Mouse (Mus musculus): ENCODE data around the gene Pax7. TPM values are rescaled to one million over a fixed set of nuclear protein-coding genes. Genes with fewer than 3 reads are reported as not detected.

Pax7 gene
- polyA plus RNA-seq (2015; fragmentation: Nextera tagmentation; extraction: Ambion mirVana) = not detected in 2 replicates

- ATAC-seq = no peak
- Histone ChIP-seq H3K4me2 (replicated peaks; ENCODE audit: low read depth) (no peak within 1 kb of the TSS), H3K27me3 (replicated peaks; ENCODE audit: control insufficient read depth, insufficient read depth, low read length) (peaks cover 97% of the 10 kb centered on the region), H3K9me3 (ENCODE audit: control insufficient read depth) (no peaks in the 10 kb centered on the region), H3K9ac (ENCODE audit: low read depth, low read length) (no peak within 1 kb of the TSS), H3K4me1 (replicated peaks; ENCODE audit: control insufficient read depth, insufficient read depth, low read length) (no peaks in the 10 kb centered on the region), H3K36me3 (ENCODE audit: control insufficient read depth, insufficient read depth) (no peaks in the 10 kb centered on the region), H3K4me3 (ENCODE audit: low read depth, low read length) (no peak within 1 kb of the TSS), H3K27ac (ENCODE audit: low read depth, low read length) (no peak within 1 kb of the TSS)
- no peak for TF ChIP-seq CTCF (IDR thresholded peaks at IDR 0.05; ENCODE audit: low read depth)
- WGBS = under 1% methylated on average over 35 of the region's 41 CpGs
These were observed at the start of gene Pax7 for GRCm38 (mm10) chr4:139833036-139833634. Pax7 (minus strand) TSS chr4:139833528.

- Histone ChIP-seq H3K4me1 (replicated peaks; ENCODE audit: control insufficient read depth, insufficient read depth, low read length) (no peaks in the 10 kb centered on the region), H3K4me2 (replicated peaks; ENCODE audit: low read depth) (no peak overlapping the region), H3K4me3 (ENCODE audit: low read depth, low read length) (no peak overlapping the region), H3K36me3 (ENCODE audit: control insufficient read depth, insufficient read depth) (no peaks in the 10 kb centered on the region), H3K27me3 (replicated peaks; ENCODE audit: control insufficient read depth, insufficient read depth, low read length) (no peaks in the 10 kb centered on the region), H3K27ac (ENCODE audit: low read depth, low read length) (no peak overlapping the region), H3K9me3 (ENCODE audit: control insufficient read depth) (no peaks in the 10 kb centered on the region), H3K9ac (ENCODE audit: low read depth, low read length) (no peak overlapping the region)
- no peak for ATAC-seq
- no peak for TF ChIP-seq CTCF (IDR thresholded peaks at IDR 0.05; ENCODE audit: low read depth)
These were observed 48.5 kb upstream of the Pax7 start for GRCm38 (mm10) chr4:139881796-139882195.

- no peaks in the 10 kb centered on the region for H3K27me3 ChIP-seq (replicated peaks; ENCODE audit: control insufficient read depth, insufficient read depth, low read length)
These were observed 46.0 kb upstream of the Pax7 start for GRCm38 (mm10) chr4:139879324-139879723.

GRCm38 (mm10) chr4:139878443-139878842 is 45.1 kb upstream of the Pax7 start:
- no peak for ATAC-seq
- H3K27me3 ChIP-seq (replicated peaks; ENCODE audit: control insufficient read depth, insufficient read depth, low read length) = no peaks in the 10 kb centered on the region
- H3K9me3 ChIP-seq (ENCODE audit: control insufficient read depth) = no peaks in the 10 kb centered on the region
- H3K4me3 ChIP-seq (ENCODE audit: low read depth, low read length) = no peak overlapping the region
- H3K27ac ChIP-seq (ENCODE audit: low read depth, low read length) = no peak overlapping the region
- peak; percentile 45 for TF ChIP-seq CTCF (IDR thresholded peaks at IDR 0.05; ENCODE audit: low read depth)
- no peaks in the 10 kb centered on the region for H3K4me1 ChIP-seq (replicated peaks; ENCODE audit: control insufficient read depth, insufficient read depth, low read length)
- no peaks in the 10 kb centered on the region for H3K36me3 ChIP-seq (ENCODE audit: control insufficient read depth, insufficient read depth)
- WGBS = 65% methylated on average over 4 of the region's 4 CpGs
- no peak overlapping the region for H3K9ac ChIP-seq (ENCODE audit: low read depth, low read length)
- H3K4me2 ChIP-seq (replicated peaks; ENCODE audit: low read depth) = no peak overlapping the region

More at GRCm38 (mm10) chr4:139879324-139879723, 46.0 kb upstream of the Pax7 start:
- H3K9ac ChIP-seq (ENCODE audit: low read depth, low read length) = no peak overlapping the region
- H3K9me3 ChIP-seq (ENCODE audit: control insufficient read depth) = no peaks in the 10 kb centered on the region
- TF ChIP-seq CTCF (IDR thresholded peaks at IDR 0.05; ENCODE audit: low read depth) = no peak
- no peak overlapping the region for H3K4me3 ChIP-seq (ENCODE audit: low read depth, low read length)
- no peak overlapping the region for H3K4me2 ChIP-seq (replicated peaks; ENCODE audit: low read depth)
- no peaks in the 10 kb centered on the region for H3K36me3 ChIP-seq (ENCODE audit: control insufficient read depth, insufficient read depth)
- WGBS = 68% methylated on average over 7 of the region's 7 CpGs
- ATAC-seq = no peak
- no peaks in the 10 kb centered on the region for H3K4me1 ChIP-seq (replicated peaks; ENCODE audit: control insufficient read depth, insufficient read depth, low read length)
- no peak overlapping the region for H3K27ac ChIP-seq (ENCODE audit: low read depth, low read length)

- no peaks in the 10 kb centered on the region for H3K27me3 ChIP-seq (replicated peaks; ENCODE audit: control insufficient read depth, insufficient read depth, low read length)
- H3K9me3 ChIP-seq (ENCODE audit: control insufficient read depth) = no peaks in the 10 kb centered on the region
- H3K27ac ChIP-seq (ENCODE audit: low read depth, low read length) = no peak overlapping the region
- WGBS = 6% methylated on average over 4 of the region's 4 CpGs
- ATAC-seq = no peak
- TF ChIP-seq CTCF (IDR thresholded peaks at IDR 0.05; ENCODE audit: low read depth) = peak; percentile 90
- H3K9ac ChIP-seq (ENCODE audit: low read depth, low read length) = no peak overlapping the region
- no peak overlapping the region for H3K4me3 ChIP-seq (ENCODE audit: low read depth, low read length)
- H3K36me3 ChIP-seq (ENCODE audit: control insufficient read depth, insufficient read depth) = no peaks in the 10 kb centered on the region
- no peaks in the 10 kb centered on the region for H3K4me1 ChIP-seq (replicated peaks; ENCODE audit: control insufficient read depth, insufficient read depth, low read length)
- H3K4me2 ChIP-seq (replicated peaks; ENCODE audit: low read depth) = no peak overlapping the region
These were observed 43.9 kb upstream of the Pax7 start for GRCm38 (mm10) chr4:139877269-139877668.

- H3K9ac ChIP-seq (ENCODE audit: low read depth, low read length) = no peak overlapping the region
- H3K27ac ChIP-seq (ENCODE audit: low read depth, low read length) = no peak overlapping the region
- no peaks in the 10 kb centered on the region for H3K9me3 ChIP-seq (ENCODE audit: control insufficient read depth)
- no peak for ATAC-seq
- no peak overlapping the region for H3K4me3 ChIP-seq (ENCODE audit: low read depth, low read length)
- no peaks in the 10 kb centered on the region for H3K36me3 ChIP-seq (ENCODE audit: control insufficient read depth, insufficient read depth)
- H3K4me2 ChIP-seq (replicated peaks; ENCODE audit: low read depth) = no peak overlapping the region
- 9% methylated on average over 3 of the region's 3 CpGs for WGBS
- peak; percentile 94 for TF ChIP-seq CTCF (IDR thresholded peaks at IDR 0.05; ENCODE audit: low read depth)
- H3K4me1 ChIP-seq (replicated peaks; ENCODE audit: control insufficient read depth, insufficient read depth, low read length) = no peaks in the 10 kb centered on the region
- H3K27me3 ChIP-seq (replicated peaks; ENCODE audit: control insufficient read depth, insufficient read depth, low read length) = no peaks in the 10 kb centered on the region
These were observed 39.3 kb upstream of the Pax7 start for GRCm38 (mm10) chr4:139872595-139872994.
